Mouse (Mus musculus) liver, adult 2 months (tissue): ENCODE data around the gene Clip4. TPM values are rescaled to one million over a fixed set of nuclear protein-coding genes. Genes with fewer than 3 reads are reported as not detected.

Experiments
- DNase-seq: peaks from one replicate; pipeline ENCODE4 v3.0.0-alpha.2; 2011; ENCODE audit warnings: low read depth, low spot score; ENCODE audit errors: extremely low read depth
- H3K27ac ChIP-seq: fragments of 200-500 bp; replicated peaks from 2 replicates; pipeline ENCODE4 v1.5.1; 2012; ENCODE audit warnings: low read depth, mild to moderate bottlenecking, control low read depth, inconsistent platforms, low read length; ENCODE audit not compliant: insufficient read depth
- H3K27me3 ChIP-seq: fragments of 200-500 bp; 2 replicates; pipeline ENCODE4 v1.6.1; 2012; ENCODE audit warnings: mild to moderate bottlenecking, moderate library complexity, low read length, inconsistent platforms; ENCODE audit not compliant: control insufficient read depth, insufficient read depth
- H3K36me3 ChIP-seq: fragments of 200-500 bp; 2 replicates; pipeline ENCODE4 v1.6.1; 2012; ENCODE audit warnings: low read length, inconsistent platforms; ENCODE audit not compliant: control insufficient read depth, insufficient read depth
- H3K4me1 ChIP-seq: fragments of 200-500 bp; 2 replicates; pipeline ENCODE4 v1.6.1; 2011; ENCODE audit warnings: low read length; ENCODE audit not compliant: control insufficient read depth, insufficient read depth
- H3K4me3 ChIP-seq: fragments of 200-500 bp; 2 replicates; pipeline ENCODE4 v1.5.1; 2011; ENCODE audit warnings: low read depth, mild to moderate bottlenecking, control low read depth, low read length, moderate library complexity; ENCODE audit not compliant: insufficient read depth
- H3K79me2 ChIP-seq: fragments of 200-500 bp; 2 replicates; pipeline ENCODE4 v1.6.1; 2012; ENCODE audit warnings: inconsistent platforms, mild to moderate bottlenecking, low read length, moderate library complexity; ENCODE audit not compliant: control insufficient read depth, insufficient read depth
- H3K9ac ChIP-seq: fragments of 200-500 bp; 2 replicates; pipeline ENCODE4 v1.6.1; 2012; ENCODE audit warnings: low read depth, mild to moderate bottlenecking, control low read depth, inconsistent platforms, low read length
- CTCF ChIP-seq: fragments of 200-500 bp; IDR thresholded peaks from 2 replicates; pipeline ENCODE4 v1.5.1; 2011; ENCODE audit warnings: low read depth, low read length, control low read depth
- POLR2A ChIP-seq: fragments of 200-500 bp; IDR thresholded peaks from 2 replicates; pipeline ENCODE4 v1.6.1; 2011; ENCODE audit warnings: low read length, control low read depth; ENCODE audit not compliant: insufficient read depth; ENCODE audit errors: extremely low read depth
- WGBS: fragments of 180-500 bp; shearing (Covaris S2); methylation state at CpG from one replicate; pipeline ENCODE4 v1.1.7; 2018; 5-methylcytosine and 5-hydroxymethylcytosine counted together
- polyA plus RNA-seq: library from polyadenylated mRNA; depleted of rRNA; stranded (reverse); fragments of >200 nt; gene quantifications from 2 replicates; pipeline ENCODE4 v1.2.3, GENCODE M21; 2012; rRNA removed
- total RNA-seq: library from RNA; depleted of rRNA; stranded (reverse); fragments of >200 nt; gene quantifications from 2 replicates; pipeline ENCODE4 v1.2.3, GENCODE M21; 2014; rRNA removed

Gene Clip4
- total and polyA plus RNA-seq, 2 experiments, result 0.28 to 0.31 TPM

GRCm38 (mm10) chr17:71875492-71875891 is 107.2 kb downstream of the Clip4 start:
- no peaks in the 10 kb centered on the region for H3K36me3 ChIP-seq
- no peaks in the 10 kb centered on the region for H3K79me2 ChIP-seq
- H3K4me3 ChIP-seq, result no peak overlapping the region
- H3K4me1 ChIP-seq, result no peaks in the 10 kb centered on the region
- H3K27me3 ChIP-seq, result no peaks in the 10 kb centered on the region
- no peak for DNase-seq
- WGBS, result 75% methylated on average over 7 of the region's 7 CpGs
- no peak overlapping the region for H3K27ac ChIP-seq
- no peak overlapping the region for H3K9ac ChIP-seq
- TF ChIP-seq CTCF (no peak), POLR2A (no peak)

DNA sequence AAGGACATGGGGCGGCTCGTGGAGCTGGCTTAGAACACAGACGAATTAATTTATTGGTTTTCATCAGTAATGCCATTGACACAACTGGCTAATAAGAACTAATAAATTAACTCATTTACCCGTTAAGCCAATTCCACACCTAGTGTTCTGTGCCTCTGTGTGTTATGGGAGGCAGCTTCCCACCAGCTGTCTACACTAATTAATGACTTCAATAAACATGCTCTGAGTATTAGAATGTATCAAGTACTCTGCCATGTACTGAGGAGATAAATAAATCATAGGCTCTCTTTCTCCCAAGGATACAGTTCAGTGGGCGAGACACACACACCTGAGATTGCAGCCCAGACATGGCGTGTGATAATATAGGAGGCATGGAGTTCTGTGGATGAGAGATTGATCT is 113.1 kb downstream of the Clip4 start:
- Histone ChIP-seq H3K79me2 (no peaks in the 10 kb centered on the region), H3K4me1 (no peaks in the 10 kb centered on the region), H3K4me3 (no peak overlapping the region), H3K27me3 (no peaks in the 10 kb centered on the region), H3K36me3 (no peaks in the 10 kb centered on the region), H3K9ac (no peak overlapping the region), H3K27ac (no peak overlapping the region)
- no peak for TF ChIP-seq CTCF
- no peak for TF ChIP-seq POLR2A
- DNase-seq, result no peak
- 90% methylated on average over 6 of the region's 6 CpGs for WGBS

- TF ChIP-seq POLR2A (no peak), CTCF (peak; percentile 71)
- Histone ChIP-seq H3K27me3 (no peaks in the 10 kb centered on the region), H3K4me3 (no peak overlapping the region), H3K36me3 (no peaks in the 10 kb centered on the region), H3K9ac (no peak overlapping the region), H3K4me1 (no peaks in the 10 kb centered on the region), H3K27ac (no peak overlapping the region), H3K79me2 (no peaks in the 10 kb centered on the region)
- DNase-seq, result no peak
- WGBS, result 34% methylated on average over 3 of the region's 3 CpGs
These were observed 140.8 kb downstream of the Clip4 start for GRCm38 (mm10) chr17:71909107-71909506.

DNA sequence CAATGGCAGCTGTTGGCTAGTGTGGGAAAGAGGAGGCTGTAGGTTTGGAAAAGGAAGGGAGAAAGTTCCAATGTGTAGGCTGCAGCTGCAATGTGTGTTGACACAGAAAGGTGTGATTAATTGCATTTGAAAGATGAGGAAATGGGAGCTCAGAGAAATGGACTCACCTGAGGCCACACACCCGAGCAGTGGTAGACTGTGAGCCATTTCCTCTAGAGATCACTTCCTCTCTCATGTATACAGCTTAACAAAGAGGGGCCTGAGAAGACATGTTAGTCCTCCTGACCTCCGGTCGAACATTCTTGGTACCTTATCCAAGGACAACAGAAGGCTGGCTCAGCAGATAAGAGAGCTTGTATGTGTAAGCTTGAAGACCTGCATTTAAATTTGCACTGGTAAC is 144.9 kb downstream of the Clip4 start:
- Histone ChIP-seq H3K27ac (no peak overlapping the region), H3K4me3 (no peak overlapping the region), H3K79me2 (no peaks in the 10 kb centered on the region), H3K27me3 (no peaks in the 10 kb centered on the region), H3K36me3 (no peaks in the 10 kb centered on the region), H3K4me1 (no peaks in the 10 kb centered on the region), H3K9ac (no peak overlapping the region)
- WGBS, result 47% methylated on average over 3 of the region's 3 CpGs
- DNase-seq, result no peak
- TF ChIP-seq POLR2A (no peak), CTCF (no peak)

Other genes with a start within 250 kb of the Clip4 start
- gene Ndc80, start 241.6 kb upstream of the Clip4 start, total RNA-seq, result 0.34 and 0.46 TPM in 2 replicates
- gene Ndc80, start 241.6 kb upstream of the Clip4 start, polyA plus RNA-seq, result not detected in 2 replicates
- not detected in 2 replicates for gene Spdya, start 216.4 kb upstream of the Clip4 start, total RNA-seq
- gene Spdya, start 216.4 kb upstream of the Clip4 start, polyA plus RNA-seq, result not detected in 2 replicates
- gene Wdr43, start 152.6 kb upstream of the Clip4 start, total RNA-seq, result 19.5 and 20.3 TPM in 2 replicates
- gene Wdr43, start 152.6 kb upstream of the Clip4 start, polyA plus RNA-seq, result 3.2 and 4.8 TPM in 2 replicates
- gene Togaram2, start 95.2 kb upstream of the Clip4 start, total RNA-seq, result not detected in 2 replicates
- not detected in 2 replicates for gene Togaram2, start 95.2 kb upstream of the Clip4 start, polyA plus RNA-seq
- not detected in 2 replicates for gene Pcare, start 15.6 kb upstream of the Clip4 start, total RNA-seq
- gene Pcare, start 15.6 kb upstream of the Clip4 start, polyA plus RNA-seq, result not detected in 2 replicates